Mouse (Mus musculus): ENCODE measurements around the gene Patl2. TPM values are rescaled to one million over a fixed set of nuclear protein-coding genes. Genes with fewer than 3 reads are reported as not detected.

The Patl2 gene
- total and polyA plus RNA-seq, 3 experiments = 0.09 to 13.7 (median 1.9) TPM

DNA sequence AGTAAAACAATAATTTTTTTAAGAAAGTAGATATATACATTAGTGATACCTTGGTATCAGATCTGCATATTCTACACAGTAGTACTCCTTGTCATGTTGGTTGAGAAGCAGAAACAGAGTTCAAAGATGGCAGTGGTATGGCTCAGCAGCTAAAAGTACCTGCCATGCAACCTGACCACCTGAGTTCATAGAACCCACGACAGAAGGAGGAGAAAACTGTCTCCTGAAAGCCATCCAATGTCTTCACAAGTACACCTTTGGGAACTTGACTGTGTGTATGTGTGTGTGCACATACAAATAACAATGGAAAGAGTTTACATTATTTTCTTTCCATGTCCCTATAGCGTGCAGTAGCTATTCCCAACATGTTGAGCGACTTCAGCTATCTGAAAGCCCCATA is 36.3 kb downstream of the Patl2 start:
- H3K9me3 ChIP-seq (replicated peaks) = no peaks in the 10 kb centered on the region
- ATAC-seq (ENCODE audit: extremely low read depth, insufficient number of reproducible peaks, low FRiP score, poor library complexity, severe bottlenecking) = no peak
- H3K36me3 ChIP-seq (replicated peaks) = peaks cover 49% of the 10 kb centered on the region
- H3K27me3 ChIP-seq (ENCODE audit: insufficient read depth, low read length) = no peaks in the 10 kb centered on the region
- no peak for DNase-seq (ENCODE audit: low spot score)
- TF ChIP-seq TAL1 (conservative IDR thresholded peaks at IDR 0.05; ENCODE audit: low read depth, low read length) = no peak
- TF ChIP-seq GATA2 (IDR thresholded peaks at IDR 0.05; ENCODE audit: borderline replicate concordance, low read depth, low read length) = no peak
- no peak for TF ChIP-seq CTCF (IDR thresholded peaks at IDR 0.05; ENCODE audit: low read depth, low read length)
- TF ChIP-seq POLR2AphosphoS5 (IDR thresholded peaks at IDR 0.05; ENCODE audit: insufficient replicate concordance, low read depth, low read length) = no peak
- no peak for TF ChIP-seq GATA1 (IDR thresholded peaks at IDR 0.05; ENCODE audit: borderline replicate concordance, low read length)
- no peak overlapping the region; the same call in 1 of the 2 replicates for H3K4me3 ChIP-seq (ENCODE audit: low read depth, low read length)
- peaks cover 69% of the 10 kb centered on the region for H3K4me1 ChIP-seq (ENCODE audit: insufficient read depth, low read depth, low read length)

GRCm38 (mm10) chr2:122149316-122149715 is 36.7 kb downstream of the Patl2 start:
- Histone ChIP-seq H3K4me1 (ENCODE audit: insufficient read depth, low read depth, low read length) (peaks cover 67% of the 10 kb centered on the region), H3K27me3 (ENCODE audit: insufficient read depth, low read length) (no peaks in the 10 kb centered on the region), H3K4me3 (ENCODE audit: low read depth, low read length) (peak overlapping the region; percentile 86; the same call in 1 of the 2 replicates), H3K9me3 (replicated peaks) (no peaks in the 10 kb centered on the region), H3K36me3 (replicated peaks) (peaks cover 45% of the 10 kb centered on the region)
- no peak for TF ChIP-seq GATA2 (IDR thresholded peaks at IDR 0.05; ENCODE audit: borderline replicate concordance, low read depth, low read length)
- no peak for TF ChIP-seq POLR2AphosphoS5 (IDR thresholded peaks at IDR 0.05; ENCODE audit: insufficient replicate concordance, low read depth, low read length)
- no peak for TF ChIP-seq CTCF (IDR thresholded peaks at IDR 0.05; ENCODE audit: low read depth, low read length)
- no peak for TF ChIP-seq GATA1 (IDR thresholded peaks at IDR 0.05; ENCODE audit: borderline replicate concordance, low read length)
- TF ChIP-seq TAL1 (conservative IDR thresholded peaks at IDR 0.05; ENCODE audit: low read depth, low read length) = no peak
- ATAC-seq (ENCODE audit: extremely low read depth, insufficient number of reproducible peaks, low FRiP score, poor library complexity, severe bottlenecking) (no peak), DNase-seq (ENCODE audit: low spot score) (no peak)

DNA sequence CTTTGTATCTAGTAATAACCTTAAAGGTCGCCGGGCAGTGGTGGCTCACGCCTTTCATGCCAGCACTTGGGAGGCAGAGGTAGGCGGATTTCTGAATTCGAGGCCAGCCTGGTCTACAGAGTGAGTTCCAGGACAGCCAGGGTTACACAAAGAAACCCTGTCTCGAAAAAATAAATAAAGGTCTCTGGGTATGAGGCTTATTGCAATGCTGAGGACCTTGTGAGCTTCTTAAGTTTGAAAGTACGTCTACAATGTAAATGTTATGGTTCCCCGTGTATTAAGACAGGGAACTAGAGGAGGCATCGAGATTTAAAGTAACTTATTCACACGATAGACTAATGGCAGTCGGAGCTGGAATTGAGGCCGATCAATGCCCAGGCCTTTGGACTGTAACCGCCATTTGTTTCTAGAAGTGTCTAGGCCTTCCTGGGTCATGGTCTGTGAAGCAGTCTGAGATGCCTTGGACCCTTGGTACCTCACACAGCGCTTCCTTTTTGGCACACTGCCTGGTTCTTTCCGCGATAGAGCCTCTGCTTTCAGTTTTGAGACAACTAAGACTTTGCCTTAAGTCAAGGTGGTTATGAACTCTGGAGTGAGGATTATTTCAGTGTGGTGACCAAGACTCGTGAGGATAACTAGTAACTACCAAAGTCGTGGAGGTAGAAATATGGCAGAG is 37.6 kb downstream of the Patl2 start:
- ATAC-seq (ENCODE audit: extremely low read depth, insufficient number of reproducible peaks, low FRiP score, poor library complexity, severe bottlenecking) (no peak), DNase-seq (ENCODE audit: low spot score) (no peak)
- peak overlapping the region; percentile 86 for H3K4me3 ChIP-seq (ENCODE audit: low read depth, low read length)
- no peaks in the 10 kb centered on the region for H3K27me3 ChIP-seq (ENCODE audit: insufficient read depth, low read length)
- peaks cover 63% of the 10 kb centered on the region for H3K4me1 ChIP-seq (ENCODE audit: insufficient read depth, low read depth, low read length)
- no peaks in the 10 kb centered on the region for H3K9me3 ChIP-seq (replicated peaks)
- H3K36me3 ChIP-seq (replicated peaks) = peaks cover 37% of the 10 kb centered on the region
- no peak for TF ChIP-seq TAL1 (conservative IDR thresholded peaks at IDR 0.05; ENCODE audit: low read depth, low read length)
- no peak for TF ChIP-seq GATA2 (IDR thresholded peaks at IDR 0.05; ENCODE audit: borderline replicate concordance, low read depth, low read length)
- no peak for TF ChIP-seq GATA1 (IDR thresholded peaks at IDR 0.05; ENCODE audit: borderline replicate concordance, low read length)
- TF ChIP-seq CTCF (IDR thresholded peaks at IDR 0.05; ENCODE audit: low read depth, low read length) = no peak
- no peak for TF ChIP-seq POLR2AphosphoS5 (IDR thresholded peaks at IDR 0.05; ENCODE audit: insufficient replicate concordance, low read depth, low read length)

GRCm38 (mm10) chr2:122147508-122148241 is 38.3 kb downstream of the Patl2 start, which contains the start of gene B2m:
Gene B2m (plus strand): TSS chr2:122147686.
- H3K9me3 ChIP-seq (replicated peaks) = no peaks in the 10 kb centered on the region
- TF ChIP-seq GATA2 (IDR thresholded peaks at IDR 0.05; ENCODE audit: borderline replicate concordance, low read depth, low read length) = no peak
- TF ChIP-seq POLR2AphosphoS5 (IDR thresholded peaks at IDR 0.05; ENCODE audit: insufficient replicate concordance, low read depth, low read length) = peak; percentile 94
- H3K36me3 ChIP-seq (replicated peaks) = peaks cover 30% of the 10 kb centered on the region
- DNase-seq (ENCODE audit: low spot score) = peak; percentile 95
- peaks cover 58% of the 10 kb centered on the region for H3K4me1 ChIP-seq (ENCODE audit: insufficient read depth, low read depth, low read length)
- ATAC-seq (ENCODE audit: extremely low read depth, insufficient number of reproducible peaks, low FRiP score, poor library complexity, severe bottlenecking) = peak; percentile 91
- H3K4me3 ChIP-seq (ENCODE audit: low read depth, low read length) = peak within 1 kb of the TSS; percentile 86
- H3K27me3 ChIP-seq (ENCODE audit: insufficient read depth, low read length) = no peaks in the 10 kb centered on the region

GRCm38 (mm10) chr2:122146687-122147086 is 39.3 kb downstream of the Patl2 start:
- Histone ChIP-seq H3K9me3 (replicated peaks) (no peaks in the 10 kb centered on the region), H3K36me3 (replicated peaks) (peaks cover 21% of the 10 kb centered on the region), H3K27me3 (ENCODE audit: insufficient read depth, low read length) (no peaks in the 10 kb centered on the region), H3K4me3 (ENCODE audit: low read depth, low read length) (peak overlapping the region; percentile 64; the same call in 1 of the 2 replicates), H3K4me1 (ENCODE audit: insufficient read depth, low read depth, low read length) (peaks cover 51% of the 10 kb centered on the region)
- ATAC-seq (ENCODE audit: extremely low read depth, insufficient number of reproducible peaks, low FRiP score, poor library complexity, severe bottlenecking) (no peak), DNase-seq (ENCODE audit: low spot score) (no peak)
- TF ChIP-seq TAL1 (conservative IDR thresholded peaks at IDR 0.05; ENCODE audit: low read depth, low read length) = no peak
- no peak for TF ChIP-seq POLR2AphosphoS5 (IDR thresholded peaks at IDR 0.05; ENCODE audit: insufficient replicate concordance, low read depth, low read length)
- TF ChIP-seq CTCF (IDR thresholded peaks at IDR 0.05; ENCODE audit: low read depth, low read length) = no peak
- TF ChIP-seq GATA2 (IDR thresholded peaks at IDR 0.05; ENCODE audit: borderline replicate concordance, low read depth, low read length) = no peak
- no peak for TF ChIP-seq GATA1 (IDR thresholded peaks at IDR 0.05; ENCODE audit: borderline replicate concordance, low read length)

GRCm38 (mm10) chr2:122145756-122146155 is 40.2 kb downstream of the Patl2 start:
- Histone ChIP-seq H3K4me1 (ENCODE audit: insufficient read depth, low read depth, low read length) (peaks cover 48% of the 10 kb centered on the region), H3K36me3 (replicated peaks) (peaks cover 12% of the 10 kb centered on the region), H3K4me3 (ENCODE audit: low read depth, low read length) (no peak overlapping the region; the same call in 1 of the 2 replicates), H3K9me3 (replicated peaks) (no peaks in the 10 kb centered on the region), H3K27me3 (ENCODE audit: insufficient read depth, low read length) (no peaks in the 10 kb centered on the region)
- TF ChIP-seq CTCF (IDR thresholded peaks at IDR 0.05; ENCODE audit: low read depth, low read length) (no peak), POLR2AphosphoS5 (IDR thresholded peaks at IDR 0.05; ENCODE audit: insufficient replicate concordance, low read depth, low read length) (no peak), GATA1 (IDR thresholded peaks at IDR 0.05; ENCODE audit: borderline replicate concordance, low read length) (no peak), GATA2 (IDR thresholded peaks at IDR 0.05; ENCODE audit: borderline replicate concordance, low read depth, low read length) (no peak), TAL1 (conservative IDR thresholded peaks at IDR 0.05; ENCODE audit: low read depth, low read length) (no peak)
- no peak for DNase-seq (ENCODE audit: low spot score)
- ATAC-seq (ENCODE audit: extremely low read depth, insufficient number of reproducible peaks, low FRiP score, poor library complexity, severe bottlenecking) = no peak

All from G1E (cell line).